Mouse (Mus musculus): ENCODE results near the gene Ube2a. TPM values are rescaled to one million over a fixed set of nuclear protein-coding genes. Genes with fewer than 3 reads are reported as not detected.

The Ube2a gene
- polyA plus RNA-seq, 1 experiment: 25.4 TPM

- no peaks in the 10 kb centered on the region for H3K27me3 ChIP-seq (ENCODE audit: control insufficient read depth, insufficient read depth, low read length)
Observed at GRCm38 (mm10) chrX:36902321-36903114, 28.8 kb downstream of the Ube2a start, which contains the start of gene Nkrf. Nkrf (minus strand) TSS chrX:36902899.

DNA sequence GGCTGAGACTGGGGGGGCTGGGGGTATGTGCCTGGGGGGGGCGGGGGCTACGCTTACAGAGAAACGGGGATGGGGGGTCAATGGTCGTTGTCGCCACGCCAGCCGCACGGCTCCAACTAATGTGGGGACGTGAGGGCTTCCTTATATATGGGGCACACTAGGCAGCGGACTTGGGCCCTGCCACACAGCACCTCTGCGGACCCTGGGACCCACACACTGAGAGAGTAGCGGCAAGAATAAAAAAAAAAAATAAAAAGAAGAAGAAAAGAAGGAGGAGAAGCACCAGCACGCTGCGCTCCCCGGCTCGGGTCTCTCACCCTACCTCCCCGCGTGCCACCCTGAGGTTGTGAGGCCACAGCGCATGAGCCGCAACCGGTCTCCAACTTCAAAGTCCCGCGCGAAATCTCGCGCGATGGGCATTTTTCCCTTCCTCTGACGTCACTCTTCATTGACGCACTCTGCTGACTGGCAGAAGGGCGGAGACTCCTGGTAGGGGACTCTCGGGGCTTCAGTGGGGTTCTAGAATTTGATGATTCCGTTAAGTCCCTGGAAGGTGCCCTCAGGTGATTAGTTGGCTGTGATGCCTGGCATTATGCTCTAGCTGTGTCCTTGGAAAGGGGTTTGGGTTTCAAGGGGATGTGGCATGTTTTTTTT, 29.5 kb downstream of the Ube2a start:
- Histone ChIP-seq H3K4me1 (ENCODE audit: control insufficient read depth, insufficient read depth, low read length) (0 out of 2 replicates have a peak, but pooled peaks cover 3% of the 10 kb centered on the region), H3K27ac (ENCODE audit: control insufficient read depth, insufficient read depth, low read depth, low read length) (peak overlapping the region; percentile 74), H3K4me3 (ENCODE audit: control insufficient read depth, low read depth, low read length) (peak overlapping the region; percentile 84), H3K27me3 (ENCODE audit: control insufficient read depth, insufficient read depth, low read length) (no peaks in the 10 kb centered on the region), H3K36me3 (ENCODE audit: control insufficient read depth, insufficient read depth, low read length) (no peaks in the 10 kb centered on the region)
- TF ChIP-seq POLR2A (IDR thresholded peaks at IDR 0.05; ENCODE audit: control insufficient read depth, low read depth, low read length) (peak; percentile 83), CTCF (IDR thresholded peaks at IDR 0.05; ENCODE audit: control insufficient read depth, insufficient read depth, insufficient replicate concordance, low read depth, low read length) (no peak)

More at GRCm38 (mm10) chrX:36902321-36903114, 28.8 kb downstream of the Ube2a start, which contains the start of gene Nkrf:
- Histone ChIP-seq H3K36me3 (ENCODE audit: control insufficient read depth, insufficient read depth, low read length) (no peaks in the 10 kb centered on the region), H3K4me3 (ENCODE audit: control insufficient read depth, low read depth, low read length) (peak within 1 kb of the TSS; percentile 86), H3K27ac (ENCODE audit: control insufficient read depth, insufficient read depth, low read depth, low read length) (peak within 1 kb of the TSS; percentile 74), H3K4me1 (ENCODE audit: control insufficient read depth, insufficient read depth, low read length) (0 out of 2 replicates have a peak, but pooled peaks cover 3% of the 10 kb centered on the region)
- TF ChIP-seq POLR2A (IDR thresholded peaks at IDR 0.05; ENCODE audit: control insufficient read depth, low read depth, low read length) (no peak), CTCF (IDR thresholded peaks at IDR 0.05; ENCODE audit: control insufficient read depth, insufficient read depth, insufficient replicate concordance, low read depth, low read length) (no peak)

DNA sequence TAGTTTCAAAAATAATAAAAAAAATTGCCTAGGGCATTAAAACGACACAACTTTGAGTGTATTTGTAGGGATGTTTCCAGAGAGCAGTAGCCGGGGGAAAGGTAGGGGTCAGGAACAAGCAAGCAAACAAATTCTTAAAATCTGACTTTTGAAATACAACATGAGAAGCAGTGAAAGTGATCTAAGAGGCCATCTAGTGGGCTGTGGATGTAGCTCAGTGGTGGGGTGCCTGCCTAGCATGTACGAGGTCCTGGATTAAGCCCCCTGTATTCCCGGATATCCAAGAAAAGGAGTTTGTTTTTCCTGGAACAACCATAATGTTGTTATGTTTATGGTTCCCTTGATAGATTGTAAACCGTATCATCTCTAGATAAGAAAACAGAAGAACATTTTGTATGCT, 32.8 kb downstream of the Ube2a start:
- Histone ChIP-seq H3K4me3 (ENCODE audit: control insufficient read depth, low read depth, low read length) (no peak overlapping the region), H3K36me3 (ENCODE audit: control insufficient read depth, insufficient read depth, low read length) (no peaks in the 10 kb centered on the region), H3K4me1 (ENCODE audit: control insufficient read depth, insufficient read depth, low read length) (peaks cover 3% of the 10 kb centered on the region; the same call in 1 of the 2 replicates), H3K27ac (ENCODE audit: control insufficient read depth, insufficient read depth, low read depth, low read length) (no peak overlapping the region), H3K27me3 (ENCODE audit: control insufficient read depth, insufficient read depth, low read length) (no peaks in the 10 kb centered on the region)
- no peak for TF ChIP-seq CTCF (IDR thresholded peaks at IDR 0.05; ENCODE audit: control insufficient read depth, insufficient read depth, insufficient replicate concordance, low read depth, low read length)
- TF ChIP-seq POLR2A (IDR thresholded peaks at IDR 0.05; ENCODE audit: control insufficient read depth, low read depth, low read length): no peak

DNA sequence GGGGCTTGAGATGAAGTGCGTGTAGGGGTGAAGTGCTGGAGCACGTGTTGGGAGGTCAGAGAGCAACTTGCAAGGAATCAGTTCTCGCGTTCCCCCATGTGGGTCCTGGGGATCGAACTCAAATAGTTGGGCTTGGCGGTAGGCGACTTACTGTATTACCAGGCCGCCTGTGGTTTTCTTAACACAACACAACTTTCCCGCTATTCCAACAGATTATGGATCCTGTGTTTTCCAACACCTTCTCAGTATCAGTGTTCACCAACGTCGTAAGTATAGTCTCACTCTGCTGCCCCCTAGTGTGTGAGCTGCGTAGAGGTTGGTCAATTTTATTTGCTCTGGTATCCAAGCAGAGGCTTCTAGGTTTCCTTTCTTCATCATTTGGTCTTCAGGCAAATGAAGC, 37.6 kb downstream of the Ube2a start:
- Histone ChIP-seq H3K4me3 (ENCODE audit: control insufficient read depth, low read depth, low read length) (no peak overlapping the region), H3K36me3 (ENCODE audit: control insufficient read depth, insufficient read depth, low read length) (no peaks in the 10 kb centered on the region), H3K27me3 (ENCODE audit: control insufficient read depth, insufficient read depth, low read length) (no peaks in the 10 kb centered on the region), H3K27ac (ENCODE audit: control insufficient read depth, insufficient read depth, low read depth, low read length) (no peak overlapping the region), H3K4me1 (ENCODE audit: control insufficient read depth, insufficient read depth, low read length) (no peaks in the 10 kb centered on the region; the same call in 1 of the 2 replicates)
- TF ChIP-seq POLR2A (IDR thresholded peaks at IDR 0.05; ENCODE audit: control insufficient read depth, low read depth, low read length) (no peak), CTCF (IDR thresholded peaks at IDR 0.05; ENCODE audit: control insufficient read depth, insufficient read depth, insufficient replicate concordance, low read depth, low read length) (no peak)

DNA sequence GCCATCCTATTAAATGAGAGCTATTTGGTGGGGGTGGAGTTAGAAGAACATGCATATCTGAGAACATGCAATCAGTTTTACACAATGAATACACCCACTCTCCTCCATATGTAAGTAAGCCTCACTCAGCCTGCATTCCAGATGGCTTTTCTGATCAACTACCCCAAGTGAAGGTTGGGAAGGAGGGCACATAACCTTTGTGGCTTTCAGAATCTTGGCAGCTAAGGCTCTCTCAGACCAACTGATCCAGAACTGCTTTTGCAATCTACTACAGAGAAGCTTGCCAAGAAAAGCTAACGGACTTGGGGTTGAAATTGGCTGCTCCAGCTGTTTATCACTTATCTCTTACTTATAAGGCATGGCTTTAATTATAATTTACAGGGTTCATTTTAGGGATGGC, 44.0 kb downstream of the Ube2a start:
- no peak overlapping the region for H3K4me3 ChIP-seq (ENCODE audit: control insufficient read depth, low read depth, low read length)
- H3K4me1 ChIP-seq (ENCODE audit: control insufficient read depth, insufficient read depth, low read length): no peaks in the 10 kb centered on the region
- no peak overlapping the region for H3K27ac ChIP-seq (ENCODE audit: control insufficient read depth, insufficient read depth, low read depth, low read length)
- TF ChIP-seq CTCF (IDR thresholded peaks at IDR 0.05; ENCODE audit: control insufficient read depth, insufficient read depth, insufficient replicate concordance, low read depth, low read length): no peak
- no peak for TF ChIP-seq POLR2A (IDR thresholded peaks at IDR 0.05; ENCODE audit: control insufficient read depth, low read depth, low read length)
- no peaks in the 10 kb centered on the region for H3K36me3 ChIP-seq (ENCODE audit: control insufficient read depth, insufficient read depth, low read length)
- no peaks in the 10 kb centered on the region for H3K27me3 ChIP-seq (ENCODE audit: control insufficient read depth, insufficient read depth, low read length)

GRCm38 (mm10) chrX:36921346-36921745, 47.6 kb downstream of the Ube2a start:
- TF ChIP-seq CTCF (IDR thresholded peaks at IDR 0.05; ENCODE audit: control insufficient read depth, insufficient read depth, insufficient replicate concordance, low read depth, low read length) (no peak), POLR2A (IDR thresholded peaks at IDR 0.05; ENCODE audit: control insufficient read depth, low read depth, low read length) (no peak)
- no peaks in the 10 kb centered on the region for H3K4me1 ChIP-seq (ENCODE audit: control insufficient read depth, insufficient read depth, low read length)
- no peak overlapping the region for H3K27ac ChIP-seq (ENCODE audit: control insufficient read depth, insufficient read depth, low read depth, low read length)
- no peaks in the 10 kb centered on the region for H3K27me3 ChIP-seq (ENCODE audit: control insufficient read depth, insufficient read depth, low read length)
- no peaks in the 10 kb centered on the region for H3K36me3 ChIP-seq (ENCODE audit: control insufficient read depth, insufficient read depth, low read length)
- no peak overlapping the region for H3K4me3 ChIP-seq (ENCODE audit: control insufficient read depth, low read depth, low read length)

DNA sequence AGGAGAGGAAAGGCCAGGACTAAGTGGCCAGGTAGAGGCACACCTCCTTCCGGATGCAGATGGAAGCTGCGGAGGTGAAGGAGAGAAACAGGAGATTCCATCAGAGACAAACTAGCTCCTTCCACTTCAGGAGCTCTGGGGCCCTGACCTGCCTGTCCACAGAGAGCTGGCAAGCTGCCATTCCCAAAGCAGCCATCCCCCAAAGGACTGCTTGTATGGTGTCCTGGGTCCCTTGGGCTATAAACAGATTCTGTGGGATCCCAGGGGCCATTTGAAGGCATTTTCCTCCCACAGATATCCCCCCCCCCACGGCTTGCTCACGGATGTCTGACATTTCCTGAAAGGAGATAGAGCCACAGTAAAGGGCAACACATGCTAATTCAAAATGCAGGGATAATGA, 55.1 kb downstream of the Ube2a start:
- H3K36me3 ChIP-seq (ENCODE audit: control insufficient read depth, insufficient read depth, low read length): no peaks in the 10 kb centered on the region
- no peak overlapping the region for H3K4me3 ChIP-seq (ENCODE audit: control insufficient read depth, low read depth, low read length)
- H3K27ac ChIP-seq (ENCODE audit: control insufficient read depth, insufficient read depth, low read depth, low read length): no peak overlapping the region
- TF ChIP-seq POLR2A (IDR thresholded peaks at IDR 0.05; ENCODE audit: control insufficient read depth, low read depth, low read length) (no peak), CTCF (IDR thresholded peaks at IDR 0.05; ENCODE audit: control insufficient read depth, insufficient read depth, insufficient replicate concordance, low read depth, low read length) (no peak)
- no peaks in the 10 kb centered on the region for H3K4me1 ChIP-seq (ENCODE audit: control insufficient read depth, insufficient read depth, low read length)
- H3K27me3 ChIP-seq (ENCODE audit: control insufficient read depth, insufficient read depth, low read length): no peaks in the 10 kb centered on the region
